Mouse (Mus musculus) testis, adult 2 months (tissue): Measurements from ENCODE around the gene L3mbtl1. TPM values are rescaled to one million over a fixed set of nuclear protein-coding genes. Genes with fewer than 3 reads are reported as not detected.

Source experiments
- H3K27ac ChIP-seq: fragments of 200-500 bp; 2 replicates; pipeline ENCODE4 v1.5.1; 2012; ENCODE audit warnings: low read depth, low read length; ENCODE audit not compliant: control insufficient read depth, insufficient read depth
- H3K27me3 ChIP-seq: fragments of 200-500 bp; 2 replicates; pipeline ENCODE4 v1.6.1; 2012; ENCODE audit warnings: mild to moderate bottlenecking, low read length, moderate library complexity; ENCODE audit not compliant: control insufficient read depth, insufficient read depth
- H3K36me3 ChIP-seq: fragments of 200-500 bp; 2 replicates; pipeline ENCODE4 v1.6.1; 2012; ENCODE audit warnings: mild to moderate bottlenecking, low read length; ENCODE audit not compliant: control insufficient read depth, insufficient read depth
- H3K4me1 ChIP-seq: fragments of 200-500 bp; 2 replicates; pipeline ENCODE4 v1.6.1; 2012; ENCODE audit warnings: low read length; ENCODE audit not compliant: control insufficient read depth, insufficient read depth
- H3K4me3 ChIP-seq: fragments of 200-500 bp; 2 replicates; pipeline ENCODE4 v1.5.1; 2012; ENCODE audit warnings: low read depth, mild to moderate bottlenecking, low read length, moderate library complexity, mixed read lengths; ENCODE audit not compliant: control insufficient read depth
- CTCF ChIP-seq: fragments of 200-500 bp; IDR thresholded peaks from 2 replicates; pipeline ENCODE4 v1.5.1; 2012; ENCODE audit warnings: low read depth, mild to moderate bottlenecking, inconsistent platforms, low read length, moderate library complexity; ENCODE audit not compliant: control insufficient read depth, insufficient read depth, insufficient replicate concordance
- POLR2A ChIP-seq: fragments of 200-500 bp; IDR thresholded peaks from 2 replicates; pipeline ENCODE4 v1.6.1; 2012; ENCODE audit warnings: low read depth, mild to moderate bottlenecking, inconsistent platforms, low read length, moderate library complexity; ENCODE audit not compliant: control insufficient read depth
- polyA plus RNA-seq: library from polyadenylated mRNA; depleted of rRNA; stranded (reverse); fragments of >200 nt; gene quantifications from 2 replicates; pipeline ENCODE4 v1.2.3, GENCODE M21; 2012

Gene L3mbtl1
- polyA plus RNA-seq, 1 experiment, result 3.1 TPM

DNA sequence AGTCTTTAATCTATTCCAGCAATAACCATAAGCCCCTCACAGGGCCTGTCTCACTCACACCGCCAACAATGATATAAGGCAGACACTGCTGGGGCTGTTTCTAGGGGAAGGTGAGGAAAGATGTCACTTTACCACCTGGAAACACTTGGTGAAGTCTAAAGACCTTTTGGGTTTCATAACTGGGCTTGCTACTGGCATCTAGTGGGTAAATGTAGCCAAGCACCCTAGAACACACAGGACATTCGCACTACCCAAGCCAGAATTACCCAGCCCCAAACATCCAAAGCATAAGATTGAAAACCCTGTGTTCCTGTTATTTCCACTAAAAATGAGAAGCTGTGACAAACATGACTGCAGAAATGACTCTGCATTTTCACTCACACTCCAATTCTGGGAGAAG, 28.8 kb upstream of the L3mbtl1 start:
- Histone ChIP-seq H3K27ac (no peak overlapping the region), H3K4me3 (no peak overlapping the region), H3K4me1 (peaks cover 6% of the 10 kb centered on the region; the same call in 1 of the 2 replicates), H3K36me3 (no peaks in the 10 kb centered on the region), H3K27me3 (no peaks in the 10 kb centered on the region)
- TF ChIP-seq POLR2A (no peak), CTCF (no peak)

DNA sequence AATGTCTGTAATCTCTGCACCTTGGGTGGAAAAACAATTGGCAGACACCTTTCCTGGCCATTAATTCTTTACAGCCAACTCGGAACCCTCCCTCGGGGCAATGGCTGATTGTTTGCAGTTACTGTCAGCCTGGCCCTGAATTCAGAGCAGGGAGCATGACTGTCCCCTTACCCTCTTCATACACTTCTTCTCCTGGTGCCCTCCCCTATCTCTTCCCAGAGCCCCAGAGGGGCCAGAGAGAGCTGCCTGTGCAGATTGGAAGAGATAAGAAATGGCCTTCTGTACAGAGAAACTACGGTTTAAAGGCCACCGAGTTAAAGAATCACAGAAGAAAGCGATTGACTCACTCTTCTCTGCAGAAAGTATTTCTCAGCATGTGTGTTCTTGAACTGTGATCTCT, 23.3 kb upstream of the L3mbtl1 start:
- Histone ChIP-seq H3K4me1 (peaks cover 6% of the 10 kb centered on the region; the same call in 1 of the 2 replicates), H3K27me3 (no peaks in the 10 kb centered on the region), H3K36me3 (no peaks in the 10 kb centered on the region), H3K27ac (no peak overlapping the region), H3K4me3 (no peak overlapping the region)
- no peak for TF ChIP-seq POLR2A
- no peak for TF ChIP-seq CTCF

DNA sequence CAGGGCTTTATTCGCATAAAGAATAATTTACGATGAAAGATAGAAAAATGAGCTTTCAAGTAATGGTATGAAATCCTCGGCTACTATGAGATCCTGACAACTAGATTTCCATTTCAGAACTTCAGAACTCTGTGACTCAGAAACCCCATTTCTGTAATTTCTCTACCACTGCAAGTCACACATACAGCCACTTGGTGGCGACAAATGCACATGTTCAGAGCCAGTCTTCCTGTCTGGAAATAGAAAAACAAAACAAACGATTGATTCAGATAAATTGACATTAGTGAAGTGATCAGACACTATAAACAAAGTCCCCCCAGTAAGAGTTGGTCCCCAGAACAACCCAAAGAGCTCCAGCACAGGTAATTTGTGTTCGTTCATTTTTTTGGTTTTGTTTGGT, 21.1 kb upstream of the L3mbtl1 start:
- H3K4me3 ChIP-seq, result no peak overlapping the region
- no peak overlapping the region for H3K27ac ChIP-seq
- no peaks in the 10 kb centered on the region for H3K27me3 ChIP-seq
- TF ChIP-seq CTCF (no peak), POLR2A (no peak)
- no peaks in the 10 kb centered on the region for H3K36me3 ChIP-seq
- H3K4me1 ChIP-seq, result no peaks in the 10 kb centered on the region

DNA sequence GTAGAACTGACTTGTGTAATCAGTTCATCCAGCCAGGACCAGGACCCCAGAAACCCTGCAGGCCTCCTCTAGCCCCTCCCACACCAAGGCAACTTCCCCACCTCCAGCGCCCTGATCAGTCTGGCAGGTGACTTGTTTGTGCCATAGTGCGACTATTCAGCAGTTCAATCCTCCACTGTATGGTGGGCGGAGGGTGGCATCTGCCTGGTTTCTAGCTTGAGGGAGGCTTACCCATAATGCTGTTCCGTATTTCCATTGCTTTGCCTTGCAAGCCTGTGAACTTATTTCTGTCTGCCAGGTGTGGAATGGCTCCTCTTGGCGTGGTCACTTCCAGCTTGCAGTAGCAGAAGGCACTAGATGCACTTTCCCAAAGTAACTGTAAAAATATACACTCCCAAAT, 20.4 kb upstream of the L3mbtl1 start:
- no peak for TF ChIP-seq CTCF
- no peak for TF ChIP-seq POLR2A
- H3K4me3 ChIP-seq, result no peak overlapping the region
- no peaks in the 10 kb centered on the region for H3K36me3 ChIP-seq

DNA sequence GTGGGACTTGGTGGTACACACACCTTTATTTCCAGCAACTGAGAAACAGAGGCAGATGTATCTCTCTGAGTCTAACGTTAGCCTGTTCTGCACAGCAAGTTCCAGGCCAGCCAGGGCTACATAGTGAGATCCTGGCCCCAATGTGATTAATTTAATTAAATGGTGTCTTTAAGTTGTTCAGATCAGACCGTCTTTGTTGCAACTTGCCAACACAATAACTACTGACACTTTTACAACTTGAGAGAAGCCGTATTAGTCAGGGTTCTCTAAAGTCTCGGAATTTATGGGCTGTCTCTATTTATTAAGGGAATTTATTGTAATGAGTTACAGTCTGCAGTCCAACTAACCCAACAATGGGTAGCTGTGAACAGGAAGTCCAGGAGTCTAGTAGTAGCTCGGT, 19.1 kb upstream of the L3mbtl1 start:
- no peaks in the 10 kb centered on the region for H3K36me3 ChIP-seq
- no peak overlapping the region for H3K4me3 ChIP-seq
- H3K27me3 ChIP-seq, result no peaks in the 10 kb centered on the region
- TF ChIP-seq POLR2A, result no peak
- no peak for TF ChIP-seq CTCF
- no peak overlapping the region for H3K27ac ChIP-seq
- no peaks in the 10 kb centered on the region for H3K4me1 ChIP-seq

More for the DNA sequence above, 20.4 kb upstream of the L3mbtl1 start:
- H3K4me1 ChIP-seq, result no peaks in the 10 kb centered on the region
- no peak overlapping the region for H3K27ac ChIP-seq
- no peaks in the 10 kb centered on the region for H3K27me3 ChIP-seq

DNA sequence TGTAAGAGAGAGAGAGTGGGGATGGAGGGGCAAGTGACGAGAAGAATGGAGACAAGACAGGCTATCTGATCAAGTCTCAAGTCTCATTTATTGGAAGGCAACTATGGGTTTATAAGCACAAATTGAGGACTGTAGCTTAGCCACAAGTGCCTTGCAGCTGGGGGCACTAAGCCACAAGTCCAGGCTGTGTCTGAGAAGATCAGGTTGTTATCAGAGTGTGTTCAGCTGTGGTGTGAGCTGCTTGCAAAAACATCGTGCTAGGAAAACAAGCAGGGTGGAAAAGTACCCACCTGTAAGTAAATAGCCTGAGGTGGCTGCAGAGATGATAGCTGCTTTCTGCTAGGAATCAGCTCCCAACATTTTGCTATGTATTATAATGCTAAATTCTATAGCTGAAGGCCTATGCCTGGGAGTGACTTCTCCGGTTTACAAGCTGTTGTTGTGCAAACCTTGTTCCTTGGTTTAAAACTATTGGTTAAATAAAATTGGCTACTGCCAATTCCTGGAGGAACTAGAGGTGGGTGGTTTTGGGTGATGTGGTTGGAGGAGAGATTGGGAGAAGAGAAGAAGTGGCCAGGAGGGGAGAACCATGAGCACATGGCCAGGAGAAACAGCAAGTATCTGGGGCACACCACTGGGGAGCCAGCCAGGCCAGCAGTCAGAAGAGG, 15.2 kb upstream of the L3mbtl1 start:
- Histone ChIP-seq H3K4me1 (no peaks in the 10 kb centered on the region), H3K36me3 (peaks cover 2% of the 10 kb centered on the region; the same call in 1 of the 2 replicates), H3K4me3 (no peak overlapping the region), H3K27me3 (no peaks in the 10 kb centered on the region), H3K27ac (no peak overlapping the region)
- TF ChIP-seq POLR2A, result no peak
- no peak for TF ChIP-seq CTCF

DNA sequence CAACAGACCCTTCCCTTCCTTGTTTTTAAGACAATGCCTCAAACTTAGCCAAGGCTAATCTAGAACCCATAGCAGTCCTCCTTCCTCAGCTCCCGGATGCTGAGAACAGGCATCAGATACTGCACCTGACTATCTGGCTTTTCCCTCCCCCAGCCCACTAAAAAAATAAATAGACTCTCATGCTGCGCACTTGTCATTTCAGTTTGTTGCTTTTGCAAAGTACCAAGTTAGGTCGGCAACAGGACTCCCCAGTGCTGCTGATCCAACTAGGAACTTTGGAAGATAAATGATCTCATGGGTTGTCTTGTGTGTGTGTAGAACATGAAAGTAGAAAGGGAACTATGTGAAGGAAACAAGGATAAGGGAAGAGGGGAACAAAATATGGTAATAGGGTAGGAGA, 13.6 kb upstream of the L3mbtl1 start:
- Histone ChIP-seq H3K36me3 (peaks cover 6% of the 10 kb centered on the region), H3K4me1 (no peaks in the 10 kb centered on the region; the same call in 1 of the 2 replicates), H3K27me3 (no peaks in the 10 kb centered on the region), H3K4me3 (no peak overlapping the region), H3K27ac (no peak overlapping the region)
- no peak for TF ChIP-seq CTCF
- no peak for TF ChIP-seq POLR2A
